Mouse (Mus musculus) olfactory bulb, adult 2 months (tissue): Measurements from ENCODE around the gene Sgms1.

ENCODE experiments used
- CTCF ChIP-seq: fragments of 200-500 bp; IDR thresholded peaks from 2 replicates; pipeline ENCODE4 v1.5.1; 2012; ENCODE audit warnings: low read depth, mild to moderate bottlenecking, low read length, moderate library complexity; ENCODE audit not compliant: insufficient read depth
- POLR2A ChIP-seq: fragments of 200-500 bp; IDR thresholded peaks from 2 replicates; pipeline ENCODE4 v1.6.1; 2012; ENCODE audit warnings: mild to moderate bottlenecking, low read depth, low read length, moderate library complexity; ENCODE audit not compliant: insufficient read depth

DNA sequence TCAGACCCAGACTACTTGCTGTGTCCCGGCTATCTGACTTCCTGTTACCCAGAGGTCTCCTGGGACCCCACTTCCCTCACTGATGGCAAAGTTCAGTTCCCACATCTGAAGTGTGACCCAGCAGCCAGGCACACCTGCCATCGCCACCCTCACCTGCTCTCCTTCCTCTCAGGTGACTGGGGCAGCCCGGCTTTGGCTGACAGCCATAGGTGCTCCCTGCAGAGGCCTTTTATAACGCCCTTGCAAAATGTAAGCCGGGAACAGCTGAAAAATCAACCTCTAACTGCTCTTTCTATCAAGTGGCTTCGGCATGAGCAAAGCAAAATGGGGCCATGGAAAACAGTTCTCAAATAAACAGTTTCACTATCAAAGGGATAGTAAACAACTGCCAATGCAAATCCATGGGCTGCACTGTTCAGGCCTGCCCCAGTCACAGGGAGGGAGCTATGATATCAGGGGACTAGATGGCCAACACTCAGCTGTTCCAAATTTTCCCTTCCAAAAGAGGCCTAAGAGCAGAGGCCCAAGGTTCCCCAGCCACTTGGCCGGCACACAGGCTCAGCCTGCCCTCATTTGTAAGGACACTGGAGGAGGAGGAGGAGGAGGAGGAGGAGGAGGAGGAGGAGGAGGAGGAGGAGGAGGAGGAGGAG lies 12.5 kb downstream of the Sgms1 start:
- TF ChIP-seq CTCF (no peak), POLR2A (no peak)
